Mouse (Mus musculus): ENCODE measurements at regions not wholly inside any gene's neighbourhood (a gene's known extent, or its start where the extent isn't known, plus 50 kb on each side); places are given as distances from the start of the nearest gene placed in this dataset.

DNA sequence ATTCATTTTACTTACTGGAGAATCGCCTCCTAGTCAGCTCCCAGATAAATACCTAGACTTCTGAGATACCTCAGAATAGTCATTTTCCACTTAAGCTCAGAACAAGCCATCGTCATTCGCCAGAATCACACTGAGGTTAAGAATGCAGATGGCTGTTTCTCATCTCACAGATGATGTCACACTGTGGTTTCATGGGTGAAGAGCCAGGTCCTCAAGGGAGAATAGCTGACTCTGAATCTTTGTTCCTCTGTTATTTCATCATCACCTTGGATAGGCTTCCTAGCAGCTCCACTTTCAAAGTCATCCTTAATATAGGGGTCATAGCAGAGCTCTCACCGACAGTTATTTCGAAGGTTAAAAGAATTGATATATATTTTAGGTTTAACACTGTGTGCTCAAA, 297.8 kb upstream of the Gm765 start:
- Histone ChIP-seq H3K4me2 (replicated peaks; ENCODE audit: low read depth) (no peak overlapping the region), H3K36me3 (ENCODE audit: control insufficient read depth, insufficient read depth) (no peaks in the 10 kb centered on the region), H3K9ac (ENCODE audit: low read depth, low read length) (no peak overlapping the region), H3K4me3 (ENCODE audit: low read depth, low read length) (no peak overlapping the region), H3K4me1 (replicated peaks; ENCODE audit: control insufficient read depth, insufficient read depth, low read length) (no peaks in the 10 kb centered on the region), H3K27me3 (replicated peaks; ENCODE audit: control insufficient read depth, insufficient read depth, low read length) (no peaks in the 10 kb centered on the region), H3K9me3 (ENCODE audit: control insufficient read depth) (no peaks in the 10 kb centered on the region), H3K27ac (ENCODE audit: low read depth, low read length) (no peak overlapping the region)
- no peak for ATAC-seq
- WGBS = 96% methylated on average over 5 of the region's 5 CpGs
- TF ChIP-seq CTCF (IDR thresholded peaks at IDR 0.05; ENCODE audit: low read depth) = no peak

DNA sequence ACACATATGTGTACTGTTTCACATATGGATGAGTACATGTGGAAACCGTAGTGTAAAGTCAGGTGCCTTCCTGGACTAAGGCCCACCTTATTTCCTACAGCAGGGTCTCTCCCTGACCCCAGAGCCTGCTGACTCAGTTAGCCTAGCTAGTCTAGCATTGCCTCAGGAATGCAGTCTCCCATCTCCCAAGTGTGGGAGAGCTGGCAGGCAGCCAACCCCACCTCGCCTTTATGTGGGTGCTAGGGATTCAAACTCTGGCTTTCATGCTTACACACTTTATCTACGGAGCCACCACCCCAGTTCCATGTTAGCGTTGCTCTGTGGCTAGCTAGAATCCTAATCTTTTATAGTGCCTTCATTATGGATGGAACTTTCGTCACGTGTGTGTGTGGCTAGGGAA, 293.3 kb upstream of the Gm765 start:
- no peak for TF ChIP-seq CTCF (IDR thresholded peaks at IDR 0.05; ENCODE audit: low read depth)
- Histone ChIP-seq H3K4me3 (ENCODE audit: low read depth, low read length) (no peak overlapping the region), H3K4me2 (replicated peaks; ENCODE audit: low read depth) (no peak overlapping the region), H3K36me3 (ENCODE audit: control insufficient read depth, insufficient read depth) (no peaks in the 10 kb centered on the region), H3K27me3 (replicated peaks; ENCODE audit: control insufficient read depth, insufficient read depth, low read length) (no peaks in the 10 kb centered on the region), H3K27ac (ENCODE audit: low read depth, low read length) (no peak overlapping the region), H3K9ac (ENCODE audit: low read depth, low read length) (no peak overlapping the region), H3K9me3 (ENCODE audit: control insufficient read depth) (no peaks in the 10 kb centered on the region), H3K4me1 (replicated peaks; ENCODE audit: control insufficient read depth, insufficient read depth, low read length) (no peaks in the 10 kb centered on the region)
- no peak for ATAC-seq
- WGBS = 63% methylated on average over 6 of the region's 6 CpGs

DNA sequence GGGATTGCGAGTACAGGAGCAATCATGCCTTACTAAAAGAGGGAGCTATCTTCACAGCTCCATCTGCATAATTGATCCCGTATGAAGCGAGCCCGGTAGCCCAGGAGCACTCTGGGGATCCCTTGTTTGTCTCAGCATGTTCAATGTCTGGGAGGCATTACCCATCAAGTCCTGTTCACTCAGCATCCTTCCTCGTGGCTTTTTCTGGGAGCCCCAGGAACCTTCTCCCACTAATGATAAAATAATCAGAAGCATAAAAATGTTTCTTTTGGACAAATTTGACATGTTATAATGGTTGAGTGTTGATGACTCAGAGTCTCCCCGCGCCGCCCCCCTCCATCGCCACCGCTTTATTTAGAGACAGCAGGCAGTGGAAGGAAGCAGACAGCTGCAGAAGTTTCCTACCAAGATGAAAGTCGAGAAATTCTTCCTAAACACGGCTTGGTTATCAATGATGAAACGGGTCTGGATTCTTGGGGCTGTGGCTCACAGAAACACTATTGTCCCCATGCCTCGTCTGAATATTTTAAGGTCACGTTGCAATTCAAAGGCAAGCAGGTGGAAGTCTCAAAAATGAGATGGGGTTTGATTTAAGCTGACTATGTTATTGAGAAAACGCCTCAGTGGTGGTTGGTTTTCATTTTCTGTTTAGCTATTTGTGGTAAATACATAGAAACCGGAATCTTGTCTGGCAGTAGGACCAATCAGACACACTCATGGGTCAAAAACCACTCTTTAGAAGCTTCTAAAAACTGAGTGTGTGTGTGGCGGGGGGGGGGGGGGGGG, 289.9 kb upstream of the Gm765 start:
- H3K27ac ChIP-seq (ENCODE audit: low read depth, low read length) = no peak overlapping the region
- no peak for TF ChIP-seq CTCF (IDR thresholded peaks at IDR 0.05; ENCODE audit: low read depth)
- ATAC-seq = no peak
- H3K4me2 ChIP-seq (replicated peaks; ENCODE audit: low read depth) = no peak overlapping the region
- H3K36me3 ChIP-seq (ENCODE audit: control insufficient read depth, insufficient read depth) = no peaks in the 10 kb centered on the region
- 56% methylated on average over 17 of the region's 18 CpGs for WGBS
- no peaks in the 10 kb centered on the region for H3K4me1 ChIP-seq (replicated peaks; ENCODE audit: control insufficient read depth, insufficient read depth, low read length)
- no peaks in the 10 kb centered on the region for H3K9me3 ChIP-seq (ENCODE audit: control insufficient read depth)
- H3K4me3 ChIP-seq (ENCODE audit: low read depth, low read length) = no peak overlapping the region
- no peaks in the 10 kb centered on the region for H3K27me3 ChIP-seq (replicated peaks; ENCODE audit: control insufficient read depth, insufficient read depth, low read length)
- no peak overlapping the region for H3K9ac ChIP-seq (ENCODE audit: low read depth, low read length)

DNA sequence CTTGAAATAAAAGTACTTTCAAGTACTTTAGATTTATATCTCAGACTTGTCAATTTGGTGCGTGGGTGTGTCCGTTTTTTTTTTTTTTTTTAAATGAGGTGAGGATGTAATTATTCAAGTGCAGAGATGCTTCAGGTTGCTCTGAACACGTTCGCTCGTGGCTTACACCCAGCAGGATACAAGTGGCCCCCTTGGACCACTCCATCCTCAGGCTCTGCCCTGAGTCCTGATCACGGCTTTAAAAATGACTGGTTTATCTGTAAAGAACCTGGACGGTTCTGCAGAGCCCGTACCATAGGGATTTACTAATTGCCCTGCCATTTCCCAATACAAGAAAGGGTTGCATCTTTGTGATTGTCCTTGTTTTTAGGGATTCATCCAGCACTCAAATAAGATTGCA, 288.7 kb upstream of the Gm765 start:
- H3K4me2 ChIP-seq (replicated peaks; ENCODE audit: low read depth) = no peak overlapping the region
- H3K27ac ChIP-seq (ENCODE audit: low read depth, low read length) = no peak overlapping the region
- H3K4me3 ChIP-seq (ENCODE audit: low read depth, low read length) = no peak overlapping the region
- no peak for TF ChIP-seq CTCF (IDR thresholded peaks at IDR 0.05; ENCODE audit: low read depth)
- no peaks in the 10 kb centered on the region for H3K27me3 ChIP-seq (replicated peaks; ENCODE audit: control insufficient read depth, insufficient read depth, low read length)
- no peaks in the 10 kb centered on the region for H3K36me3 ChIP-seq (ENCODE audit: control insufficient read depth, insufficient read depth)
- no peaks in the 10 kb centered on the region for H3K9me3 ChIP-seq (ENCODE audit: control insufficient read depth)
- no peaks in the 10 kb centered on the region for H3K4me1 ChIP-seq (replicated peaks; ENCODE audit: control insufficient read depth, insufficient read depth, low read length)
- no peak for ATAC-seq
- no peak overlapping the region for H3K9ac ChIP-seq (ENCODE audit: low read depth, low read length)
- 78% methylated on average over 8 of the region's 8 CpGs for WGBS

DNA sequence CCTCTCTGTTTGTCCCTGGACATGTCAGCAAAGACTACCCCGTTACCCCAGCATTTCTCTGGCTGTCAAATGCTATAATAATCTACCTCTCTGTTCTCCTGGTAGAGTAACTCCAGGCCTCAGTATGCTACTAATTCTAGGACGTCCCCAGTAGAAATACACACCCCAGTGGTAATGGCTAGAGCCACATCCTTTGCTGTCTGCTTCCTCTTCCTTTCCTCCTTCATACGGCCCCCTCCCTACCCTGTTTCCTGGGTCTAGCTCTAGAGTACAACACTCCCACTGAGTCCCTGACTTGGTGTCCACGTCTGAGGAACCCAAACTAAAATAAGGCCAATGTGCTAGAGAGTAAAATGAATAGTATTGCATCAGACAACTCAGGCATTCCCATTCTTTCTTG, 287.1 kb upstream of the Gm765 start:
- no peak overlapping the region for H3K9ac ChIP-seq (ENCODE audit: low read depth, low read length)
- H3K4me1 ChIP-seq (replicated peaks; ENCODE audit: control insufficient read depth, insufficient read depth, low read length) = no peaks in the 10 kb centered on the region
- no peaks in the 10 kb centered on the region for H3K27me3 ChIP-seq (replicated peaks; ENCODE audit: control insufficient read depth, insufficient read depth, low read length)
- no peaks in the 10 kb centered on the region for H3K36me3 ChIP-seq (ENCODE audit: control insufficient read depth, insufficient read depth)
- H3K4me2 ChIP-seq (replicated peaks; ENCODE audit: low read depth) = no peak overlapping the region
- no peak for TF ChIP-seq CTCF (IDR thresholded peaks at IDR 0.05; ENCODE audit: low read depth)
- H3K27ac ChIP-seq (ENCODE audit: low read depth, low read length) = no peak overlapping the region
- ATAC-seq = no peak
- no peaks in the 10 kb centered on the region for H3K9me3 ChIP-seq (ENCODE audit: control insufficient read depth)
- H3K4me3 ChIP-seq (ENCODE audit: low read depth, low read length) = no peak overlapping the region
- WGBS = 74% methylated on average over 4 of the region's 4 CpGs

DNA sequence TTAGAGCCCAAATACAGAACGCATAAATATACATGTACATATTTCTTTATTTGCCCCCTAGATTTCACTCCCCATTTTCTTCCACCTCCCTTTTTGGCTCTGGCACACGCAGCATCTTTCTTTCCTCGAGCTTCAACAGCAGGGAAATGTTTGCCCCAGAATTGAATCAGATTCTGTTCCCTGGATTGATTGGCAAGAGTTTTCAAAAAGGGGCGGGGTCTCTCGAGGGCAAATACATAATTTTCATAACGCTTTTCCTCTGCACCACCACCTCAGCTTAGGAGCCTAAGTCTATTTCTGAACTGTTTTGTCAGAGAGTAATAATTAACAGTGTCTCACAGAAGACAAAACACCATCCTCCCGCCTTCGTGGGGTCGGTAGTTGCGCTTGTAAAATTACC, 283.9 kb upstream of the Gm765 start:
- ATAC-seq = no peak
- Histone ChIP-seq H3K9ac (ENCODE audit: low read depth, low read length) (no peak overlapping the region), H3K36me3 (ENCODE audit: control insufficient read depth, insufficient read depth) (no peaks in the 10 kb centered on the region), H3K9me3 (ENCODE audit: control insufficient read depth) (no peaks in the 10 kb centered on the region), H3K27me3 (replicated peaks; ENCODE audit: control insufficient read depth, insufficient read depth, low read length) (no peaks in the 10 kb centered on the region), H3K27ac (ENCODE audit: low read depth, low read length) (no peak overlapping the region), H3K4me1 (replicated peaks; ENCODE audit: control insufficient read depth, insufficient read depth, low read length) (no peaks in the 10 kb centered on the region), H3K4me3 (ENCODE audit: low read depth, low read length) (no peak overlapping the region), H3K4me2 (replicated peaks; ENCODE audit: low read depth) (no peak overlapping the region)
- WGBS = 71% methylated on average over 10 of the region's 10 CpGs
- TF ChIP-seq CTCF (IDR thresholded peaks at IDR 0.05; ENCODE audit: low read depth) = no peak

Data from intestine, postnatal 0 days (tissue).